Mouse (Mus musculus) embryonic fibroblast, embryonic 13.5 days (primary cell): Measurements from ENCODE around the gene Hadha. TPM values are rescaled to one million over a fixed set of nuclear protein-coding genes. Genes with fewer than 3 reads are reported as not detected.

Experiments used
- H3K27ac ChIP-seq: 2 replicates; pipeline ENCODE4 v1.5.1; 2012; ENCODE audit warnings: low read length, control low read depth, inconsistent platforms; ENCODE audit not compliant: insufficient read depth
- H3K4me1 ChIP-seq: 2 replicates; pipeline ENCODE4 v1.6.1; 2011; ENCODE audit warnings: low read length; ENCODE audit not compliant: control insufficient read depth, insufficient read depth
- H3K4me3 ChIP-seq: 2 replicates; pipeline ENCODE4 v1.5.1; 2011; ENCODE audit warnings: mild to moderate bottlenecking, control low read depth, low read length; ENCODE audit not compliant: insufficient read depth
- CTCF ChIP-seq: IDR thresholded peaks from 2 replicates; pipeline ENCODE4 v1.5.1; 2011; ENCODE audit warnings: mild to moderate bottlenecking, control low read depth, low read length, moderate library complexity, borderline replicate concordance; ENCODE audit not compliant: insufficient read depth
- POLR2A ChIP-seq: IDR thresholded peaks from 2 replicates; pipeline ENCODE4 v1.6.1; 2011; ENCODE audit warnings: low read depth, mild to moderate bottlenecking, control low read depth, low read length, moderate library complexity
- polyA plus RNA-seq: library from polyadenylated mRNA; stranded (reverse); fragments of >200 nt; gene quantifications from 2 replicates; pipeline ENCODE4 v1.2.4, GENCODE M21; 2011; ENCODE audit warnings: low read depth; ENCODE audit not compliant: missing spikeins, insufficient read length

The Hadha gene
- polyA plus RNA-seq, 1 experiment: 114 TPM

- no peak overlapping the region for H3K4me3 ChIP-seq
These were observed 40.8 kb downstream of the Hadha start for GRCm38 (mm10) chr5:30113881-30114760.

DNA sequence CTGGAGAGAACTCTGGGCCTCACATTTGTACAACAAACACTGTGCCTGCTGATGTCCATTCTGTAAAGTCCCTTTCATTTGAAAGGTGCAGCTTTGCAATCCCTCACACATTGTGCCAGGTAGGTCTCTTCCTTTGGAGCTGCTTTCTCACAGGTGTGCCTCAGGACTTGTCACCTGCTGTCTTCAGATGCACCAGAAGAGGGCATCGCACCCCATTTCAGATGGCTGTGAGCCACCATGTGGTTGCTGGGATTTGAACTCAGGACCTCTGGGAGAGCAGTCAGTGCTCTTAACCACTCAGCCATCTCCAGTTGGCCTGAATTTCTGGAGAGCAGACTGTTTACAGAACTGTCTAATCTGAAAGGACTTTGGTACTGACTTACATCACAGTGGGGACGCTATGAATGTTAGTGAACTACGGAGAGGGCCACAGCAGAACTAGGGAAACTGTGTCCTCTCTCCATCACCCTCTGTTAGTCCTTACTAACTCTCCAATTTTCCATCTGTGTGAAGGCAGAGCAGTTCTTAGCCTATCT is 42.4 kb downstream of the Hadha start:
- TF ChIP-seq CTCF (no peak), POLR2A (no peak)
- H3K4me1 ChIP-seq: peaks cover 3% of the 10 kb centered on the region; the same call in 1 of the 2 replicates
- H3K27ac ChIP-seq: no peak overlapping the region
- no peak overlapping the region for H3K4me3 ChIP-seq

More at GRCm38 (mm10) chr5:30113881-30114760, 40.8 kb downstream of the Hadha start:
- peaks cover 3% of the 10 kb centered on the region; the same call in 1 of the 2 replicates for H3K4me1 ChIP-seq
- TF ChIP-seq POLR2A: no peak
- TF ChIP-seq CTCF: peak; percentile 58
- no peak overlapping the region for H3K27ac ChIP-seq

DNA sequence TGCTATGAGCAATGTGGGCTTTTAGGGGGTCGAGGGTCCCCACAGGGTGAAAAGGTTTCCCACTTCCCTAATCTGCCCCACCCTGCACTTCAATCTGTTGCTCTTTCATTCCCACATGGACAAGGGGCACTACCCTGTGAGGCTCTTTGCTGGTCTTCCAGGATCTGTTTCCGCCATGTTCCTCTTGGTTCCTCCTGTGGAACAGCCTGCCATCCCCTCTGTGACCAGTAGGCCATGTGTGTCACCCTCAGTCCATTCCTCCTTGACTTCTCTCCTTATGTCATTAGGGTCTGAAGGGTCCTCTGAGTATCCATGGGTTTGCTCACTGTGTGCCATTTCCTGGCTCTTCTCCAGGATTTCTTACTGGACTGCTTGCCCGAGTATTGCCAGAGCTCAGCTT is 43.2 kb downstream of the Hadha start:
- H3K4me3 ChIP-seq: no peak overlapping the region
- no peak for TF ChIP-seq POLR2A
- no peak for TF ChIP-seq CTCF
- H3K27ac ChIP-seq: no peak overlapping the region
- H3K4me1 ChIP-seq: peaks cover 3% of the 10 kb centered on the region; the same call in 1 of the 2 replicates

- H3K4me3 ChIP-seq: no peak overlapping the region
- peaks cover 3% of the 10 kb centered on the region; the same call in 1 of the 2 replicates for H3K4me1 ChIP-seq
- TF ChIP-seq CTCF: no peak
- TF ChIP-seq POLR2A: no peak
- no peak overlapping the region for H3K27ac ChIP-seq
These were observed 43.8 kb downstream of the Hadha start for GRCm38 (mm10) chr5:30111126-30111525.

GRCm38 (mm10) chr5:30110371-30111060 is 44.4 kb downstream of the Hadha start:
- Histone ChIP-seq H3K4me3 (no peak overlapping the region), H3K4me1 (peaks cover 3% of the 10 kb centered on the region; the same call in 1 of the 2 replicates), H3K27ac (no peak overlapping the region)
- TF ChIP-seq POLR2A (no peak), CTCF (no peak)

DNA sequence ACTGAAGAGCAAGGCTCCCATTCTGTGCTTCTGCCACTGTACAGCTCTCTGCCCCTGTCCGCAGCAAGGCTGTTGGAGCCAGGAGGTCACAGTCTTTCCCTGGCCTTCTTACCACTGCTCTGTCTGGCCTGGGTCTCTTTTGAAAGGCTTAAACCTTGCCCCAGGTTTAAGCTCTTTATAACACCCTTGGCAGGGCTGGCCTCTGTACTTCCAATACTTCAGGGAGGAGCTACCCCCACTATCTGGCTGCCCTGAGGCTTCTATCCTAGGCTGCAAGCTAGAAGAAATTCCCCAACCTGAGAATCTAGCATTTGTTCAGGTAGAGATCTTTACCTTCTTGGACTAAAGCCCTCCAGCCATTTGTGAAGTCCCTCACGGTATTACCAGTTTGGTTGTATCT is 45.1 kb downstream of the Hadha start:
- Histone ChIP-seq H3K4me1 (peaks cover 3% of the 10 kb centered on the region; the same call in 1 of the 2 replicates), H3K27ac (no peak overlapping the region), H3K4me3 (no peak overlapping the region)
- TF ChIP-seq POLR2A (no peak), CTCF (no peak)

GRCm38 (mm10) chr5:30108233-30108632 is 46.7 kb downstream of the Hadha start:
- Histone ChIP-seq H3K27ac (no peak overlapping the region), H3K4me3 (no peak overlapping the region), H3K4me1 (peaks cover 3% of the 10 kb centered on the region; the same call in 1 of the 2 replicates)
- TF ChIP-seq POLR2A: no peak
- no peak for TF ChIP-seq CTCF

- peaks cover 3% of the 10 kb centered on the region; the same call in 1 of the 2 replicates for H3K4me1 ChIP-seq
- H3K4me3 ChIP-seq: no peak overlapping the region
- H3K27ac ChIP-seq: no peak overlapping the region
- TF ChIP-seq POLR2A (no peak), CTCF (no peak)
These were observed 47.3 kb downstream of the Hadha start for GRCm38 (mm10) chr5:30107611-30108041.

GRCm38 (mm10) chr5:30107186-30107585 is 47.8 kb downstream of the Hadha start:
- H3K4me1 ChIP-seq: peaks cover 3% of the 10 kb centered on the region; the same call in 1 of the 2 replicates
- H3K27ac ChIP-seq: no peak overlapping the region
- no peak overlapping the region for H3K4me3 ChIP-seq
- TF ChIP-seq POLR2A: no peak
- TF ChIP-seq CTCF: no peak
